Mouse (Mus musculus): ENCODE data around the gene Slc31a2. TPM values are rescaled to one million over a fixed set of nuclear protein-coding genes. Genes with fewer than 3 reads are reported as not detected.
"Not testable (repeated sequence)": the region's sequence is repeated elsewhere in the genome, so short reads cannot be mapped to it uniquely, and the experiment has no call there.

The Slc31a2 gene
- polyA plus RNA-seq, 1 experiment from 2014 or later = 21.2 TPM

GRCm38 (mm10) chr4:62251776-62252175, 10.6 kb upstream of the Slc31a2 start:
- no peaks in the 10 kb centered on the region for H3K36me3 ChIP-seq (ENCODE audit: control insufficient read depth, insufficient read depth, low read length)
- H3K4me3 ChIP-seq (ENCODE audit: low read length) = no peak overlapping the region
- H3K27ac ChIP-seq (ENCODE audit: low read length) = no peak overlapping the region
- WGBS = 87% methylated on average over 4 of the region's 4 CpGs
- H3K9ac ChIP-seq (ENCODE audit: low read length) = no peak overlapping the region
- no peaks in the 10 kb centered on the region for H3K27me3 ChIP-seq (ENCODE audit: control insufficient read depth, insufficient read depth, low read depth, low read length)
- H3K4me1 ChIP-seq (replicated peaks; ENCODE audit: control insufficient read depth, insufficient read depth, low read length) = no peaks in the 10 kb centered on the region
- ATAC-seq (ENCODE audit: low read depth) = no peak
- H3K4me2 ChIP-seq (ENCODE audit: low read depth, low read length) = no peak overlapping the region
- no peaks in the 10 kb centered on the region for H3K9me3 ChIP-seq (ENCODE audit: control insufficient read depth, low read length)

GRCm38 (mm10) chr4:62254551-62254950, 7.8 kb upstream of the Slc31a2 start:
- Histone ChIP-seq H3K4me3 (ENCODE audit: low read length) (no peak overlapping the region), H3K9ac (ENCODE audit: low read length) (no peak overlapping the region), H3K27me3 (ENCODE audit: control insufficient read depth, insufficient read depth, low read depth, low read length) (no peaks in the 10 kb centered on the region), H3K36me3 (ENCODE audit: control insufficient read depth, insufficient read depth, low read length) (no peaks in the 10 kb centered on the region), H3K4me2 (ENCODE audit: low read depth, low read length) (no peak overlapping the region), H3K4me1 (replicated peaks; ENCODE audit: control insufficient read depth, insufficient read depth, low read length) (no peaks in the 10 kb centered on the region), H3K9me3 (ENCODE audit: control insufficient read depth, low read length) (no peaks in the 10 kb centered on the region), H3K27ac (ENCODE audit: low read length) (no peak overlapping the region)
- WGBS = 53% methylated on average over 8 of the region's 8 CpGs
- ATAC-seq (ENCODE audit: low read depth) = no peak

DNA sequence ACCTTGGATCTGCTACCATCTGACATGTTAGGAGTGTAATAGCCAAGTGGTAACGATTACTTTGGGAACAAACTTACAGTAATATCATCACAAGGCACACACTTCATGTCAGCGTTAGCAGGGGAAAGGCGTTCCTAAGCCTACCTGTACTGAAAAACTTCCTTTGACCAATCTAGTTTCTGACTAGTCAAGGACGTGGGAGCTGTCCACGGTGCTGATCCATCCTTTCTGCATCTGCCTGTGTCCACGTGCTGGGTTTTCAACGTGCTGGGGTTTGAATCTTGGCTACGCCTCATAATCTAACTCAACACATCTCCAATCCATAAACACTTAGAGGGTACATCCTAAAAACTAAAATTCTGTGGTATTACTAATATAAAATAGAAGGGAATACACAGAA, 5.4 kb upstream of the Slc31a2 start:
- H3K4me3 ChIP-seq (ENCODE audit: low read length) = no peak overlapping the region
- no peak overlapping the region for H3K4me2 ChIP-seq (ENCODE audit: low read depth, low read length)
- no peaks in the 10 kb centered on the region for H3K36me3 ChIP-seq (ENCODE audit: control insufficient read depth, insufficient read depth, low read length)
- H3K9ac ChIP-seq (ENCODE audit: low read length) = no peak overlapping the region
- no peaks in the 10 kb centered on the region for H3K27me3 ChIP-seq (ENCODE audit: control insufficient read depth, insufficient read depth, low read depth, low read length)
- no peaks in the 10 kb centered on the region for H3K4me1 ChIP-seq (replicated peaks; ENCODE audit: control insufficient read depth, insufficient read depth, low read length)
- no peak for ATAC-seq (ENCODE audit: low read depth)
- H3K9me3 ChIP-seq (ENCODE audit: control insufficient read depth, low read length) = no peaks in the 10 kb centered on the region
- WGBS = 14% methylated on average over 8 of the region's 8 CpGs
- H3K27ac ChIP-seq (ENCODE audit: low read length) = no peak overlapping the region

DNA sequence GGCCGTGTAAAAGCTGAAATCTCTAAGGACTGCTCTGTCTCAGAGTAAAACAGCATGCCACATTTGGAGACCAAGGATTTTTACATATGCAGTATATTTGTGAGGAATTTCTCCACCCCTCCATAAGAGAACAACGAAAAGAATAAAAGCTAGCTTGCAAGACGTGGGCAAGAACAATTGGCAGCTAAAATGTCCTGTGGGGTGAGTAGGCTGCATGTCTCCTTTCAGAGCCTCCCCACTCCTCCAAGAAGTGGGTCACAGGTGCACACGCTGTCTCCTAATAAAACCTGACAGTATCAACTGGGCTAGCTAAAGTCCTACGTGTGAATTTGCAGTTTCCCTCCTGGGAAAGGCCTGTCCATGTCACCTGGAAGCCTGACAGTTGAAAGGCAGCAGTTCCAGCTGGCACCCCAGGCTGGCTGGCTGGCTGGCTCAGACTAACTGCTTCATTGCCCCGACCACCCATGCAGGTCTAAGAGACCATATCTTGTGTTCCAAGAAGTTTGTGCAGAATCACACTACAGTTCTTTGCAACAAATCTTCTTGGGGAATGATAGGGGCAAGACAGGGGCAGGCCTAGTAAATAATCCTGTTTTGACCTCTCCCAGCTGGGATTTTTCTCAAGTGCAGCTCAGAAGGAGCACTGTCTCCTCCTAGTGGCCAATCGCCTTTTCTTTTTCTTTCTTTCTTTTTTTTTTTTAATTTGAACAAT, 927 bp downstream of the Slc31a2 start:
- H3K4me1 ChIP-seq (replicated peaks; ENCODE audit: control insufficient read depth, insufficient read depth, low read length) = no peaks in the 10 kb centered on the region
- H3K4me3 ChIP-seq (ENCODE audit: low read length) = no peak overlapping the region
- H3K9ac ChIP-seq (ENCODE audit: low read length) = no peak overlapping the region
- H3K9me3 ChIP-seq (ENCODE audit: control insufficient read depth, low read length) = no peaks in the 10 kb centered on the region
- H3K4me2 ChIP-seq (ENCODE audit: low read depth, low read length) = no peak overlapping the region
- no peaks in the 10 kb centered on the region for H3K27me3 ChIP-seq (ENCODE audit: control insufficient read depth, insufficient read depth, low read depth, low read length)
- H3K27ac ChIP-seq (ENCODE audit: low read length) = no peak overlapping the region
- no peak for ATAC-seq (ENCODE audit: low read depth)
- 32% methylated on average over 7 of the region's 7 CpGs for WGBS
- no peaks in the 10 kb centered on the region for H3K36me3 ChIP-seq (ENCODE audit: control insufficient read depth, insufficient read depth, low read length)

DNA sequence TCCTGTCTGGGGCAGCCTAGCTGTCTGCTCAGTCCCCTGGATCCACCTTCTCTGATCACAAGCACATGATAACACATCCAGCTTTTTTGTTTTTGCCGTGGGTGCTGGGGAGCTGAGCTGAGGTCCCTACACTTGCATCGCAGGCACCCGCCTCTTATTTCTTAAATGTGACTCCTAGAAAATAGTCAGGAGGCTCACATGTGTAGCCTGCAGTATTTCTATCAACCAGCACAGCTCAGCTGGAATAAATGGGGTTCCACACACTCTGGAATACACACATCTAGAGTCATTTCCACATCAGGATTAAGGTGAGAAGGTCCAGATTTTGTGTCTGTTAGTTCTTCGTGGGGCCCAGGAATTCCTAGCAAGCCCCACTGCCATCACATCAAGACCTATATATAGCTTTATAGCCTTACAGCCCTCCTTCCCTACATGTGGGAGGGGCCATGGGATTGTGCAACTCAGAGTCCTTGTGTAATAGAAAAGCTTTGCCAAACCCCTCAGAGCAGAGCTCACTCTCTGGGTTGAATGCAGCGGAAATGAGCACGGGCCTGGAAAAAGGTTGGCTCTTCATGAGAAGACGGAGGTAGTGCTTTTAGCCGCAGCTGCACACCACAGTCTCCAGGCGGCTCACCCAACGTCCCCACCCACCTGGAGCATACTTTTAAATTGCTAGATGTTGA, 2.9 kb downstream of the Slc31a2 start:
- ATAC-seq (ENCODE audit: low read depth) = peak; percentile 96
- 56% methylated on average over 10 of the region's 10 CpGs for WGBS

DNA sequence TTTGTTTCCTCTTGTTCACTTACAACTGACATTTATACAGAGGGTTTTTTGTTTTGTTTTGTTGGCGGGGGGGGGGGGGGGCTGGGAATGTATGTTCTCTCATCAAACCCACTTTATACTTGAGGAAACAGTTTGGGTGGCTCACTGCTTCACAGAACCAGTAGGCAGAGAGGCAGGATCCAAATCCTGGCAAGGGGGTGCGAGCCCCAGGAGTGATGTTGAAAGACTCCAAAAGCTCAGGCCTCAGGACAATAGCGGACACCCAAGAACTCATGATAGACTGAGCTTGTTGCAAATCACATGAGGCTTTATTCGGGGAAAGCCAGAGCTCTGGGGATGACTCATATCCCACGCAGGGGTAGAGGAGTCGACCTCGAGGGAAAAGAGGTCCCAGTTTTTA, 3.7 kb downstream of the Slc31a2 start:
- not testable (repeated sequence) for H3K4me2 ChIP-seq (ENCODE audit: low read depth, low read length); H3K27ac ChIP-seq (ENCODE audit: low read length); H3K9ac ChIP-seq (ENCODE audit: low read length); ATAC-seq (ENCODE audit: low read depth); H3K4me1 ChIP-seq (replicated peaks; ENCODE audit: control insufficient read depth, insufficient read depth, low read length); H3K27me3 ChIP-seq (ENCODE audit: control insufficient read depth, insufficient read depth, low read depth, low read length); H3K36me3 ChIP-seq (ENCODE audit: control insufficient read depth, insufficient read depth, low read length); H3K4me3 ChIP-seq (ENCODE audit: low read length); H3K9me3 ChIP-seq (ENCODE audit: control insufficient read depth, low read length)
- WGBS = 73% methylated on average over 7 of the region's 7 CpGs

More for the DNA sequence above, 2.9 kb downstream of the Slc31a2 start:
- Histone ChIP-seq H3K36me3 (ENCODE audit: control insufficient read depth, insufficient read depth, low read length) (no peaks in the 10 kb centered on the region), H3K4me1 (replicated peaks; ENCODE audit: control insufficient read depth, insufficient read depth, low read length) (no peaks in the 10 kb centered on the region), H3K27ac (ENCODE audit: low read length) (no peak overlapping the region), H3K9me3 (ENCODE audit: control insufficient read depth, low read length) (no peaks in the 10 kb centered on the region), H3K9ac (ENCODE audit: low read length) (no peak overlapping the region), H3K4me3 (ENCODE audit: low read length) (no peak overlapping the region), H3K4me2 (ENCODE audit: low read depth, low read length) (no peak overlapping the region), H3K27me3 (ENCODE audit: control insufficient read depth, insufficient read depth, low read depth, low read length) (no peaks in the 10 kb centered on the region)

- Histone ChIP-seq H3K4me1 (replicated peaks; ENCODE audit: control insufficient read depth, insufficient read depth, low read length) (no peaks in the 10 kb centered on the region), H3K27me3 (ENCODE audit: control insufficient read depth, insufficient read depth, low read depth, low read length) (no peaks in the 10 kb centered on the region), H3K9me3 (ENCODE audit: control insufficient read depth, low read length) (no peaks in the 10 kb centered on the region), H3K4me3 (ENCODE audit: low read length) (no peak overlapping the region), H3K36me3 (ENCODE audit: control insufficient read depth, insufficient read depth, low read length) (no peaks in the 10 kb centered on the region), H3K9ac (ENCODE audit: low read length) (no peak overlapping the region), H3K27ac (ENCODE audit: low read length) (no peak overlapping the region), H3K4me2 (ENCODE audit: low read depth, low read length) (no peak overlapping the region)
- ATAC-seq (ENCODE audit: low read depth) = no peak
- WGBS = 58% methylated on average over 10 of the region's 10 CpGs
Observed at GRCm38 (mm10) chr4:62267101-62267500, 4.7 kb downstream of the Slc31a2 start.

GRCm38 (mm10) chr4:62272696-62273095, 10.3 kb downstream of the Slc31a2 start:
- Histone ChIP-seq H3K4me1 (replicated peaks; ENCODE audit: control insufficient read depth, insufficient read depth, low read length) (no peaks in the 10 kb centered on the region), H3K4me2 (ENCODE audit: low read depth, low read length) (no peak overlapping the region), H3K4me3 (ENCODE audit: low read length) (no peak overlapping the region), H3K9me3 (ENCODE audit: control insufficient read depth, low read length) (no peaks in the 10 kb centered on the region), H3K27me3 (ENCODE audit: control insufficient read depth, insufficient read depth, low read depth, low read length) (no peaks in the 10 kb centered on the region), H3K27ac (ENCODE audit: low read length) (no peak overlapping the region), H3K9ac (ENCODE audit: low read length) (no peak overlapping the region), H3K36me3 (ENCODE audit: control insufficient read depth, insufficient read depth, low read length) (no peaks in the 10 kb centered on the region)
- ATAC-seq (ENCODE audit: low read depth) = no peak
- WGBS = 79% methylated on average over 10 of the region's 10 CpGs

DNA sequence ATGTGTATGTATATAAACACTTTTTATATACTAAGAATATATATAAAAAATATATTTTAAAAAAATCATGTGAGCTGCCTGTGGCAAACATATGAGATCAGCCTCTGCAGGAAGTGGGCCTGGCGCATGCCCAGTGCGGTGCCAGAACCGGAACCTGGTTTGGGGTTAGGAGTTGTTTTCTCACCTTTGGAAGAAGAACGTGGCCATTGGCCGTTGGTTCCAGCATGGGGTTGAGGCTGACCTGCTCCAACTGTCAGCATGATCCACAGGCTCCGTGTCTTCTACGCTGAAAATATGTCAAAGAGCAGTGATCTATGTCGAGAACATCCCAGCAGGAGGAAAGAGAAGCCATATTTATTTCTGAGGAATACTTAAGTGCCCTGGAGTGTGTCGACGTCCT, 11.6 kb downstream of the Slc31a2 start:
- 85% methylated on average over 10 of the region's 10 CpGs for WGBS
- no peaks in the 10 kb centered on the region for H3K9me3 ChIP-seq (ENCODE audit: control insufficient read depth, low read length)
- no peak overlapping the region for H3K27ac ChIP-seq (ENCODE audit: low read length)
- H3K4me1 ChIP-seq (replicated peaks; ENCODE audit: control insufficient read depth, insufficient read depth, low read length) = no peaks in the 10 kb centered on the region; the same call in 1 of the 2 replicates
- no peak overlapping the region for H3K9ac ChIP-seq (ENCODE audit: low read length)
- H3K36me3 ChIP-seq (ENCODE audit: control insufficient read depth, insufficient read depth, low read length) = no peaks in the 10 kb centered on the region
- no peaks in the 10 kb centered on the region for H3K27me3 ChIP-seq (ENCODE audit: control insufficient read depth, insufficient read depth, low read depth, low read length)
- no peak overlapping the region for H3K4me2 ChIP-seq (ENCODE audit: low read depth, low read length)
- no peak for ATAC-seq (ENCODE audit: low read depth)
- H3K4me3 ChIP-seq (ENCODE audit: low read length) = no peak overlapping the region

Measured in lung, embryonic 16.5 days (tissue).